Mouse (Mus musculus) G1E-ER4 (cell line): ENCODE data around the gene Txnip. TPM values are rescaled to one million over a fixed set of nuclear protein-coding genes. Genes with fewer than 3 reads are reported as not detected.

Experiments used
- GATA1 ChIP-seq: IDR thresholded peaks from one replicate; pipeline ENCODE4 v1.8.0; 2012; ENCODE audit warnings: low read length, inconsistent platforms
- polyA plus RNA-seq: library from polyadenylated mRNA; stranded (reverse); fragments of >175 nt; gene quantifications from 2 replicates; pipeline ENCODE4 v1.2.3, GENCODE M21; 2012

Gene Txnip
- polyA plus RNA-seq, 1 experiment, result 9.6 TPM

DNA sequence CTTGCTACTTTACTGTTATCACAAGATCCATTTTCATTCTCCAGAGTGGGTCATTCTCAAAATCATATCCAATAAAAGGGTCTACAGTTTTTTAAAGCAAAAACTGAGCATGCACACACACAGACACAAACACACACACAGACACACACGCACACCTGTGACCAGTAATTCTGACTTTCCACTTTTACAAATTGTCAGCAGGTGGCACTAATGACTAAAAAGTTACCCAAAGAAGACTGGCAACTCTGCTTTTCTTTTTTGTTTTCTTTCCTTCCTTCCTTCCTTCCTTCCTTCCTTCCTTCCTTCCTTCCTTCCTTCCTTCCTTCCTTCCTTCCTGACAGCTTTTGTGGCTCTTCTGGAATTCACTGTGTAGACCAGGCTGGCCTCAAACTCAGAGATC lies 12.2 kb upstream of the Txnip start:
- TF ChIP-seq GATA1, result no peak

DNA sequence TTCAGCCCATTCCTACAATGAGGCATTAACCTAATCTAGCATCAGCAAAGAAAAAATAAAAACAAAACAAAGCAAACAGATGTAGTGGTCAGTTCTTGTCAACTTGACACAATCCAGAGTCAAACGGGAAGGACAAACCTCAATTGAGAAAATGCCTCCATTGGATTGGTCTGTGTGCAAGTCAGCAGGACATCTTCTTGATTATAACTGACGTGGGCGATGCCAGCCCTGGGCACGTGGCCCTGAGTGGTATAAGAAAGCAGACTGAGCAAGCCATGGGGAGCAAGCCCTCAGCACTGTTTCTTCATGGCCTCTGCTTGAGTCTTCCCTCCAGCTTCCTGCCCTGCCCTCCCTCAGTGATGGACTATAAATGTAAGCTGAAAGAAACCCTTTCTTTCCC lies 10.9 kb upstream of the Txnip start:
- no peak for TF ChIP-seq GATA1

DNA sequence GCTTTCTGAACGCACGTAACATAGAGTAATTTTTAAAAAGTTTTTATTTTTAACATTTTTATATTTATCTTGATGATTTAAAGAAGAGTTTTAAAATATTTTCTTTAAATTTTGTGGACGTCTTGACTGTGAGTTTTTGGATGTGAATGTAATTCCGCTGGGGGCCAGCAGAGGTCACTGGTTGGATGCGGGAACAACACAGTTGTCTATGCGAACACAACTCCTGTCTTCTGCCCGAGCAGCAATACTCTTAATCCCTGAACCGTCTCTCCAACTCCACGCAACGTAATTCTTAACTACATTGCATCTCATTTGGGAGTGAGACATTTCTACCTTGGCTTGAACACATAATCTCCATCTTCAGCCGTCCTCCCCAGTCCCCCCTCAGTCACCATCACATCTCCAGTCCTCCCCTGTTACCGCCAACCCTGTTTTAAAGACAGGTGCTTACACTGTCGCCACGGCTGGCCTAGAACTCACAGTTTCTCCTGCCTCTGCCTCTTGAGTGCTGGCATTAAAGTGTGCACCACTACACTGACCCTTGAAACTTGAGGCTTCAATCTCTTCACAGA lies 10.3 kb upstream of the Txnip start:
- TF ChIP-seq GATA1, result no peak

DNA sequence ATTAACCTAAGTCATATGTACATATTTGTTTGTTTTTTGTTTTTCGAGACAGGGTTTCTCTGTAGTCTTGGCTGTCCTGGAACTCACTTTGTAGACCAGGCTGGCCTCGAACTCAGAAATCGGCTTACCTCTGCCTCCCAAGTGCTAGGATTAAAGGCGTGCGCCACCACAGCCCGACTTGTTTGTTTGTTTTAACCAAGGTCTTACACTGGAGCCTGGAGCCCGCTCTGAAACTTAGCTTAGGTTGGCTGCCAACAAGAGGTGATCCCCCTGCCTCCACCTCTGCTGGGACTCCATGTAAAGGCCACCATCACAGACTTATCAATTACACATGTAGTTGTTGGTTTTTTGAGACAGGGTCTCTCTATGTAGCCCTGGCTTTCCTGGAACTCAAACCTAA lies 8.9 kb upstream of the Txnip start:
- TF ChIP-seq GATA1, result no peak

DNA sequence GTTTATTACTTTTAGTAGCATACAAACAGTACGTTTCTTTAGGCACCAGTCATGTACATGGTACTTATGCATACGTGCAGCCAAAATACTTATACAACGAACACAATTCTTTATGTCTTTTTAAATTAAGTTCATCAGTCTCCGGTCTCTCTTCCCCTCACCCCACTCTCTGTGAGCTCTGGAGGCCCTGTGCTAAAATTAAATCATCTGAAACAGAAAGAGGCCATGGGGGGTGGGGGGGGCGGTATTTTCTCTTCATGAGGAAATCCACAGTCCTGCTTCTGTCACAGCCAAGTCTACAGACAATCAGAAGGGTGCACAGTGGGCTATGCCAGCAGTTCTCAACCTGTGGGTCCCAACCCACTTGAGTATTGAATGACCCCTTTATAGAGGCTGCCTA lies 8.4 kb upstream of the Txnip start:
- no peak for TF ChIP-seq GATA1

DNA sequence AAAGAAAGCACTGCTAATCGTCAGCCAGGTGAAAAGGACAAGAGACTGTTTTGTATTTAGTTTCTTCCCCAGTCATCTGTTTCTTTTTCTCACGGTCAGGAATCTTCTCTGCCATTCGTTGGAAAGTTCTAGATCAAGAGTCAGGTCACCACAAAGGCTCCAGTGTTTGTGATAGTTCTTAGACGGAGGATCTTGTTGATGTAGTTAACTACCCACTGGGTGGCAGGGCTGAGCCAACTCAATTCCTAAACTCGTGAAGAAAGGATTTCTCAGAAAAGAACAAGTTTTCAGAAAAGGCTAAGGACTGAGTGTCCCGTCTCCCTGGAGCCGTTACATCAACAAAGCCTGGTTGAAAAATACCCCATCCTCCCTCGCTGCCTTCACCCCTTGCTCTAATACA lies 6.6 kb upstream of the Txnip start:
- no peak for TF ChIP-seq GATA1

DNA sequence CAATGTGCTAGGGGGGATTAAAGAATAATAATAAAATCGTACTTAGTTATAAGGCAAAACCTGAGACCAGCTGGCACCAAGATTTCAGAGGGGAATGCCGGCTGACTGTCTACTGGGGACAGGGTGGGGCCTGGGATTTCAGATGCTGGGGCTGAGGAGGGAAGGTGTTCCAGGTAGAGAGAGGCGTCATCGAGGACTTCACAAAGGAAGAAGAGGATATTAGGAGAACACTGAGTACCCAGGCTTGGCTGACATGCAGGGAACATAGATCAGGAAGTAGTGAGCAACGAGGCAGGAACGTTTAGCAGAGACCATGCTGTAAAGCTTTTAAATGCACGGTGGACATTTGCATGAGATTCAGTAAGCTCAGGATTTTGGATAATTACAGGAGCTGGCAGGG lies 5.9 kb upstream of the Txnip start:
- TF ChIP-seq GATA1, result no peak

DNA sequence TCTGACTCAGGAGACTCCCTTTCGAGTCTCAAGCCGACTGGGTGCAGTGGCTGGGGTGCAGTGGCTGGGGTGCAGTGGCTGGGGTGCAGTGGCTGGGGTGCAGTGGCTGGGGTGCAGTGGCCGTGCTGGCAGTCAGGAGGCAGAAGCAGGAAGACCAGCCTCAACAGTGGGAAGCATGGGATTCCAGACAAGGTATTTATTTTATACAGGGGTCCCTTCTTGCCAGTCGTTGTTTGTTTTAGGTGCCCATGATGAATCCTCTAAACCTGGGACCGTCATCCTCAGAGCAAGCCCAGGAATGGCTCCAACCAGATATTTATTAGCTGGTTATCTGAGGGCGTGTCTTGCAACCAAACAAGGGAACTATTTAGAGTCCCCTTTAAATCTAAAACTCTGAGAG lies 4.2 kb upstream of the Txnip start:
- no peak for TF ChIP-seq GATA1

DNA sequence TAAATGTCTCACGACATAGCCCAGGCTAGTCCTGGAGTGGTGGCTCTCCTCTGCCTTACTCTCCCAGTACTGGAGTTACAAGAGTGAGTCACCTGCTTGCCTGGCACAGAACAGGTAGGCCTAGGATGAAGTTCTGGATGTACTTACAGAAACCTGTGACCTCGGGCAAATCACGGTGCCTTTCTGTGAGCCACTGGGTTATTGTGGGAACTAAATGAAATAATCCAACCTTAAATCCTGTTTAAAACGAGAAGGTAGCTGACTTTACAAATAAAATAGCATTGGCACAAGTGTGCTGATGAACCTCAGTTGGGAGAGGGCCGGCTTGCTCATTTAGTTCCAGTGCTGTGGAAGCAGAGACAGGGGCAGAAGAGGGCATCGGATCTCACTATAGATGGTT lies 3.5 kb upstream of the Txnip start:
- TF ChIP-seq GATA1, result no peak

DNA sequence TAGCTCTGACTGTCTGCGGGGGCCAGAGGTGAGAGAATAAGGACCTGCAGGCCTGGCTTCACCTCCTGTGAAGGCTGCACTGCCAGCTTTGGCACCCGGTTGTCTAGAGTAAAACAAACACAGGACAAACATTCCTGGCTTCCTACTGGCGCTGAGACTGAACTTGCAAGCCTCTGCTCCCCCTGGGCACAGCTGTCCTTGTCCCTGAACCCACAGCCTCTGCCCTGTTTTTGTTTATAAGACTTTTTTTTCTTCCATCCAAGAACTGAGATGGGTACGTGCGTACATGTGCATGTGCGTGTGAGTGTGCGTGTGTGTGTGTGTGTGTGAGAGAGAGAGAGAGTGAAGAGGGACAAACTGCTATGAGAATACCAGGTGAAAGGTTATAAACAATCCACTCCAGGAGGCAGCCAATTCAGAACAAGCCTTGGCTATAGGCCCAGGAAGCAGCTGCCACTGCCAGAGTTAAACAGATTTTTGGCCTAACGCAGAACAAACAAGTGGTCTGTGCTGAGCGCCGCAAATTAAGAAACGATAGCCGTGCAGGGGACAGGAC lies 2.6 kb upstream of the Txnip start:
- TF ChIP-seq GATA1, result no peak

DNA sequence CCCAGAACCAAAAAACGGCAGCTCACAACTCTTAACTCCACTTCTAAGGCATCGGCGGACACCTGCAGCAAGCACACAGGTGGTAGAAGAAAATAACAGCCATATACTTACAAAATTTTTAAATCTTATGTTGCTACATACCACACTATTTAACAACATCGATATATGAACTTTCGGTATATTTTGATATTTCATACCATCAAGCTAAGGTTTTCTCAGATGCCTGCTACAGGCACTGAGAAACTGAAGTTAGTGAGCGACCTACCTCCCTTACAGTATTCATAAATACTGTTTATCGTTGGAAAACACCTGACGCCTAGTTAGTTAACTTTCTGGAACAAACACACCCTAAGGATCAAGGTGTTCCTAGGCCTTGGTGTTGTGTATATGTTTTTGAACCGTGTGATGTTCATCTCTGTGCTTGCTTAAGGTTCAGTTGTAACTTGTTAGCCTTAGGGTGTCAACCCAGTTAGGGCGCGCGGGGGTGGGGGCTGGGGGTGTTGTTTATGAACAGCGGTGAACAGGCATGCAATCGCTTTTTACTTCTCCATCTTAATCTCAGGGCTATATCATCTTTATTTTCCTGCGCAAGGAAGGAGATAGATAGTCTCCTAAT lies 1.6 kb upstream of the Txnip start:
- TF ChIP-seq GATA1, result no peak

DNA sequence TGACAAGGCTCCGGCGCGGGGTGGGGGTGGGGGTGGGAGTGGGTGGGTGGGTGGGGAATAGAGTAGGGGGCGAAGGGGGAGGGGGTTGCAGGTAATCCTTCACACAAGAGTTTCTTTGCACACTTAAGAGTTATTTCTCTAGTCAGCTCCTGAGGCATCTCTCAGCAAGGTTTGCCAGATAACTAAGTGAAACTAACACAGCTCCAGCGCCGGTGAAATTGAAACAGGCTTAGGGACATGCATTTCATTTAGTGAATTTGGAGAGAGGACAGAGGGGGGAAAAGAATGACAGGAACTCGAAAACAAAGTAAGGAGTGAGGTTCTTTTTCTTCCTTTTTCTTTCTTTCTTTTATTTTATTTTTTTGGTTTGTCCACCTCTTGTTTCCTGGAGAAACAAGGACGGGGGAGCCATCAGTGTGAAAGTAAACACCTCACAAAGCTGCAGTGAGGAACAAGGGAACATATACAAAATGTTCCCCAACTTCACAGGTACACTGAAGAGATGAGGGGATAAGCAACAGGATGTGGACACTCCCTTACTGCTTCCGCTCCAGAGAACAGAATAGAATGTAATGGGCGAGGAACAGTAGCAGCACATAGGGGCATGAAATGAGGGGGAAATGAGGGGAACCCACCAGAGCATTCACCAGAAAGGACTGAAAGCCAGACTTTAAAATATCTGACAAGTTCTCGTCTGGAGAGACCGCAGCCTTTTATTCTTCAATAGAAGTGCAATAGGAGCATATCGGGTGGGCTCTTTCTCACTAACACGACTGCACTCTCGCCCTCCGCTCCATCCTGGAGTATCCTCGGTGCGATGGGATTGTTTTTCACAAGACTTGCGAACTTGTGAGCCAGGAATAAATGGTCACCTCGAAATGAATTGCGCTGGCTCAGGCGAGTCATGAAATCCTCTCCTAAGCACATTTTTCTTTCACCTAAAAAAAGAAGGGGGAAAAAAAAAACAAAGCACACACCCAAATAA lies 814 bp upstream of the Txnip start:
- TF ChIP-seq GATA1, result no peak

DNA sequence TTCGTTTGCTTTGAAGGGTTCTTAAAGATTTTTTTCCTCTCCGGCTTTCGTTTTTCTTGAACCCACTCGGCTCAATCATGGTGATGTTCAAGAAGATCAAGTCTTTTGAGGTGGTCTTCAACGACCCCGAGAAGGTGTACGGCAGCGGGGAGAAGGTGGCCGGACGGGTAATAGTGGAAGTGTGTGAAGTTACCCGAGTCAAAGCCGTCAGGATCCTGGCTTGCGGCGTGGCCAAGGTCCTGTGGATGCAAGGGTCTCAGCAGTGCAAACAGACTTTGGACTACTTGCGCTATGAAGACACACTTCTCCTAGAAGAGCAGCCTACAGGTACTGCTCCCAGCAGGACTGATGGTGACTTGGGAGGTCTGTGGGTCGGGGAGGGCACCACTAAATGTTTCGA lies 402 bp downstream of the Txnip start:
- TF ChIP-seq GATA1, result no peak

DNA sequence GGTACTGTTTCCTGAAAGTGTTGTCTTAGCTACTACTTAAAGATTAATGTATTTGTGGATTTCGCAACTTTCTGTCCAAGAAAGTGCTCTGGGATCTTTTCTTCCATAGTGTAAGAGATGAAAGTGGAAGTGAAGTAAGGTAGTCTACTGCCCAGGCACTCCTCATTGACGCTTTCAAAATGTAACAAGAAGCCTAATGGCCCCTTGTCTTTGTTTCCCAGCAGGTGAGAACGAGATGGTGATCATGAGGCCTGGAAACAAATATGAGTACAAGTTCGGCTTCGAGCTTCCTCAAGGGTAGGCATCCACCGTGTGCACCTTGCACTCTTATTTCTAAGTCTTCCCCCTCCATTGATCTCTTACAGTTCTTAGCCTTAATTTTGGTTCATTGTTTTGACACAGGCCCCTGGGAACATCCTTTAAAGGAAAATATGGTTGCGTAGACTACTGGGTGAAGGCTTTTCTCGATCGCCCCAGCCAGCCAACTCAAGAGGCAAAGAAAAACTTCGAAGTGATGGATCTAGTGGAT lies 975 bp downstream of the Txnip start:
- TF ChIP-seq GATA1, result no peak

DNA sequence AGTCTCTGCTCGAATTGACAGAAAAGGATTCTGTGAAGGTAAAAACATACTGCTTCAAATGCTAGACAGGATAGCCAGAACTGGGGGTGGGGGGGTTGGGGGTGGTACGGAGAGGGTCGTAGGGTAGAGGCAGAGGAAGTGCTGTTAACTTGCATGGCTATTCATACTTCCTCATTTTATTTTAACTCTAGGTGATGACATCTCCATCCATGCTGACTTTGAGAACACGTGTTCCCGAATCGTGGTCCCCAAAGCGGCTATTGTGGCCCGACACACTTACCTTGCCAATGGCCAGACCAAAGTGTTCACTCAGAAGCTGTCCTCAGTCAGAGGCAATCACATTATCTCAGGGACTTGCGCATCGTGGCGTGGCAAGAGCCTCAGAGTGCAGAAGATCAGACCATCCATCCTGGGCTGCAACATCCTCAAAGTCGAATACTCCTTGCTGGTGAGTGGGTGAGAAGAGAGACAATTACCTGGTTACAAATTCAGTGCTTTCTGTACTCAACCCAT lies 1.7 kb downstream of the Txnip start:
- no peak for TF ChIP-seq GATA1
